Mouse (Mus musculus) Muller cell, postnatal 12 days (primary cell): ENCODE measurements around the gene Crtam.

Source experiments
- DNase-seq: peaks from one replicate; pipeline ENCODE4 v3.0.0-alpha.2; 2015; ENCODE audit errors: inconsistent ontology term

Crtam gene

DNA sequence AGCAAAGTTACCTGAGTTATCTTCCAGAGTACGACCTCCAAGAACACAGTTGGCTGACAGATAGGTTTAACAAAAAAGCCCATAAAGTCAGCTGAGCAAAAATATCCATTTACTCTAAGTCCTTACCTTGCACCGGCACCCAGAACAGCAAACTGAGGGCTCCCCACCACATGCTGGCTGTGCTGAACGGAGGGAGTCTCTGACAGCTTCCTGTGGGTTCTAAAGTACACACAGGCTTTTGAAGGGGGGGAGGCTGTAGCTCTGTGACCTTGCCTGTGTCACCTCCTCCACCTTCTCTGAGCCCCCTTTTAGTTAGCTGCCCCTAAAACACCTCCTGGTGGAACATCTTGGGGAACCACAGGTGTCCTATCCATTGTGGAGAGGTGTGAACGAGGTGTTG, at the start of gene Crtam:
Gene Crtam, minus strand, starts transcription at position 214 of the 400 bp plus-strand sequence.
- DNase-seq: no peak

DNA sequence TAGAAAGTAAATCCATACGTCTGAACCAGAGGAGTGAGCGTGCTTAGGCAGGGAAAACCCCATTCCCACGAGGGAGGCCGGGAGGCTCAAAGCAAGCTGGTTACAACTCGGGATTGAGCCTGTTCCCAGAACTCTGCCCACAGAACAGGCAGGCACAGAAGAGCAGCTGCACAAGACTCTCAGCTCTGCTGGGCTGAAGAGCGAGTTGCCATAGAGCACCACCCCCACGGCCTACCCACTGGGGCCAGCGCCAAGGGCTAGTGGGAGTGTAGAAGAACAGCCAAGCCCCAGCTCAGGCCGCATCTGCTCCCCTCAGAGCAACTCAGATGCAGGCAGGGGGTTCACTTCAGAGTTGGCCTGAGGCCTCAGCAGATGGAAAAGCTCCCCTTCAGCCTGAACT, 49.7 kb upstream of the Crtam start:
- peak; percentile 80 for DNase-seq

DNA sequence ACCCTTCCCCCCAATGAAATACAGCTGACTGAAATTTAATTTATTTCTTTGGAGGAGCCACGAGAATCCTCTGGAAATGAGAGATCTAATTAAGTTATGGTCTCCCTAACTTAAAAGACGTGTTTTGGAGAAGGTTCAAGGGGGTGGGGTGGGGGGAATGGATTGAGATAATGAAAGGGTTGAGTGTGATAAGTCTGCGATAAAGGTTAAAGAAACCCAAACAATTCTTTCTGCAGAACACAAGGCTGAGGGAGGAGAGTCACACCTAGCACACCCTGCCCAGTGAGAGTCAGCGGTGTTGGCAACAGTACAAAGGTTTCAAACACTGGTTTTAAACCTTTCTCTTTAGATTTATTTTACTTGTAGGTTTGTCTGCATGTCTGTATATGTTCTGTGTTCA, 49.0 kb upstream of the Crtam start:
- no peak for DNase-seq

DNA sequence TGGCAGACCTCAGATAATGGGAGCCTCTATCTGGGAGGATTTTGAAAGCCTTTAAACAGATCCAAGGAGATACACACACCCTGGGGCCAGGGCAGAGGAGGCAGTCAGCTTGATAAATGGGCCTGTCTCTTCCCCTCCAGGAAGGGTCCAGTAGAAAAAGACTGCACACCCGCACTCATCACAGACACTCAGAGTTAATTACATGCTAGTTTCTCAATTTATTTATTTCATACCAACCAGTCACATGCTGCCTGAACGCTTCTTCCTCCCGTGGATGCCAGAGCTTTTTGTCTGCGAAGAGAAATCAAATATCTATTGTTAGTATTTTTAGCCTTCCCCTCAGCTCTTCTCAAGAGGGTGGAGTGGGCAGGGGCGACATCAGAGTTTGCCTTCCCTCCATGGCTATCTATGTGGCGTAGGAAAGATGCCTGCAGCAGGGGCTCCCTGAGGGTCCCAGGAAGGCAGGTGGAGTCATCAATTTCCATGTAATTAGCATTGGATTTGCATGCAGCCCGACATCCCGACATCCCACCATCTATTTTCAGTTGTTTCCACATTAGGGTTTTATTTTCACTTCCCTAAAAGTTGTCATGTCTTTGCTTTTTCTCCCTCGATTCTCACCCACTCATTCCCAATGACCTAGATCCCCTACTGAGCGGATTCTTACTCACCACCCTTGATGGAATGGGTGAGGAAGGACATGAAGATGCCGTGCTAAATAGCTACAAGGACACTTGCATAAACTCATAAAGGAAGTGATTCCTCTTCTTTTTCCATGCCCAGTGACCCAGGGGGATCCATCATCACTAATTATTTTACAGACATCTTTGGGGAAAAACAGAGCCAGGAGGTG, 46.9 kb upstream of the Crtam start:
- DNase-seq: no peak

DNA sequence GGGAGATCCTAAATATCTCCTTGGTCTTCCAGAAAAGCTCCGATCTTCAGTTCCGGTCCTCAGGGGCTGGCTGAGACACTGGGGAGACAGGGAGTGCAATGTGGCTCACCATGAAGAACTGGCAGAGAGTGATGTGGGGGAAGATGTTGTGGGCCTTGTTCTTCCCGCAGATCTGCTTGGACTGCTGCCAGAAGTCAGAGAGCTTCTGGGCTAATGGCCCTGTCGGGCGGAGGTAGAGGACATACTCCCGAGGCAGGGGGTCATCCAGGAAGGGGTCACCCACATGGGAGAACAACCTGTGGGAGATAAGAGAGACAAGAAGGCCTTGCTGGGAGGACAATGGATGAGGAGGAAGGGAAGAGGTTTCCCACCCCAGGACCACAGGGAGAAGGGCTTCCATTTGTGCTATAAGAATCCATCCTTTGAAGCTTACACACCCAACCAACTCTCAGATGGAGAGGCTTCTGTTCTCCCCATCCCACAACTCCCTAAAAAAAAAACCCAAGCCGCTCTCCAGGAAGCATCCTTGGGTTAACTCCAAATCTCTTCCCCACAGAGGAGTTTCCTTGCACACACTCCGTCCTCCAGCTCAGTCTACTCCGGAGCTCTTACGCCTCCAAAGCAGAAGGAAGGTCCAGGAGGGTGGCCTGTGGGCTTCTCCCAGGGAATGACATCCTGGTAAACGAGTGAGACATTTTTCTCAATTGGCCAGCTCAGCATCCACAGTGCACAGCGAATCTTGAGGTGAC, 46.1 kb upstream of the Crtam start:
- no peak for DNase-seq

DNA sequence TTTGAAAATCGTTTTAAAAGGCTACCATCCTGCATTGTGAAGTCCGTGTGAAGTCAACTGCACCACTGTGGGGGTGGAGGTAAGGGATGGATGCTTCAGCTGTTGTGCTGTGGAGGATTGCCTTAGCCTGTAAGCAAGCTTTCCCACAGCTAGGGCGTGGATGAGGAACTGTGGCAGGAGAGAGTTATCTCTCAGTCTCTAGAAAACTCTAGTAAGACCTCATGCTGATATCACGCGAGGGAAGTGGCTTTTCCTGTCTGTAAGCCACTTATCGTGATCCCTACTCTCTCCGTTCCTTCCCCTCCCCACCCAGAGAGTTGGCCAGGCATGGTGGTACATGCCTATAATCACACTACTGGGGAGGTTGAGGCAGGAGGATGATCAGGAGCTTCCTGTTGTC, 44.9 kb upstream of the Crtam start:
- no peak for DNase-seq

DNA sequence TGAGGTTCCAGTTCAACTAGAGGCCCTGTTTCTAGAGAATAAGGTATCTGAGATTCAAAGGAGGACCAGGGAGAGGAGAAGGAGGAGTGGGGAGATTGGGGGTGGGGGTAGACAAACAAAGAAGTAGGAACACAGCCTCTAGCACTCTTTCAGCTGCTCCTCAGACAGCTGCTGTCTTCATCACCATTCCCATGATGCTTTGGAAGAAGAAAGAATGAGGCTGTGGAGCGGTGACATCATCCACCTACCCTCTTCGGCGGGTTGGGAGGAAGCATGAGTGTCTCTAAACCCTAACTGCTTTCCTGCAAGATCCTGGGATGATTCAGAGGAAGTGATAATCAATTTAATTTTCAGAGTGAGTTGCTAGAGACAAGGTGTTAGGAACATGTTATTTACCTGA, 44.4 kb upstream of the Crtam start:
- DNase-seq: no peak

DNA sequence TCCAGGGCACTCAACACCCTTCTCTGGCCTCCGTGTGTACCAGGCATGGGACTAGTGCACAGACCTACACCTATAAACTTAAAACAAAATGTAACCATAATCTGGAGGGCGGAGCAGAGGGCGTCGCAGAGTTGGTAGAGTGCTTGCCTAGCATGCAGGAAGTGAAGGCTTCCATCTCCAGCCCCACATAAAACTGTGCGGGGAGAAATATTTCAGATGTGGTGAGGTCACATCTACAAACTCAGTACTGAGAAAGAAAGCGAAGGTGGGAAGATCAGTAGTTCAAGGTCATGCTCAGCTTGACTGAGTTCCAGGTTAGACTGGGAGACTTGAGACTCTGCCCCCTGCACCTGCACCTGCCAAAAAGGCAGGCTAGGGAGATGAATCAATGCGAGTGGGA, 43.8 kb upstream of the Crtam start:
- no peak for DNase-seq

DNA sequence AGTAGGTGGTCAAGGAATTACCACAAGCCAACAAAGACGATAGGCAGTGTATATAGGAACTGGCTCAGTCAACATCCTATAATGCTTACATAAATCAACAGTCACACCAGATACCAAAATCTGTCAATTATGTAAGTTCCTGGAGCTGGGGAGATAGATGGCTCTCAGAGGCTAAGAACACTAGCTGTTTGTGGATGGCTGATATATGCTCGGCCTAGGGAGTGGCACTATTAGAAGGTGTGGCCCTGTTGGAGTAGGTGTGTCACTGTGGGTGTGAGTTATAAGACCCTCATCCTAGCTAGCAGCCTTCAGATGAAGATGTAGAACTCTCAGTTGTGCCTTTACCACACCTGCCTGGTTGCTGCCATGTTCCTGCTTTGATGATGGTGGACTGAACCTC, 43.2 kb upstream of the Crtam start:
- no peak for DNase-seq

DNA sequence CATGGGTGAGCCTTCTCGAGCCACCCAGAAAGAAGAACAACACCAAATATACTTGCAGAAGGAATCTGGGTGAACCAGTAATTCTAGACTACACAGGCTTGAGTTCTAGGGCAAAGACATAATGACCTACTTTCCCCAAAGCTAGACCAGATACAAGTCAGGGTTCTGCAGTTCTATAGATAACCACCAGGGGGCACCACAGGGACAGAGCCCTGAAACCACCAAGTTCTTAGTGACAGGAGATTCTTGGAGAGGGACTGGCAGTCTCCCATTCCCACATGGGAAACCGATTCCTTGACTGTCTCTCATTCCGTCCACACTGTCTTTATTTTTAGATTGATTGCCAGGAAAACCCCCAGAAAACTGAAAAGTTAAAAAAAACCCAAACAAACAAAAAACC, 40.2 kb upstream of the Crtam start:
- DNase-seq: peak; percentile 75

DNA sequence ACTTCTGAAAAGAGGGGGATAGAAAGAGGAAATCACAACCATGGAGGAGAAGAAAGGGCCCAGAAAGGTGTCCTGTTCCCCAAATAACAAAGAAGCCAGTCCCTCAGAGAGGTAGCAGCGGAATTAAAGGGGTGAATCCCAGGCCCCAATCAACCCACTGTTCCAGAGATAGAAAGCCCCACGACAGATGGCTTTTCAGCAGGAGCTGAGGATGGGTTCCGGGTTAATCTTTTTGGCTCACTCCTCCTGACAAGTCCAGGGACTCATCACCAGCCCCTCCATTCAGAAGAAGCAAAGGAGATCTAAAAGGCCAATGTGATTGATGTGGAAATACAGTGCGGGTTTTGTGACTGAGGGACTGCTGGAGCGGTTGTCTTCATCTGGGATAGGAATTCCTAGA, 39.2 kb upstream of the Crtam start:
- no peak for DNase-seq

DNA sequence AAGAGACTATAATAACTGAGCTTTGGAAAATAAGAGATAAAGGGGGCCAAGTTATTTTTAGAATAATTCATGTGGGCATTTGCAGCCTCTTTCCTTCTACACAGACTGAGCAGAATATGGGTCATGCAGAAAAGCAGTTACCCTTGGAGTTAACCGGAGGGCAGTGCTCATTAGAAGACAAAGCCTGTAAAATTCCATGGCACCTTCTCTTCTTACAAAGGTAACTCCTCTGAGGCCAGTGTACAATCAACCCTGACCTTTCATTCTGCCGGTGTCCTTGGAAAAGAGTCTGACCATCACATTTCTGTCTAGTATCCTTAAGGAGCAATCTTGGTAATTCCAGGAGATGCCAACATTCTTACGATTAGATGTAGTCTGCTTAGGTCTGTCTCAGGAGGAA, 37.0 kb upstream of the Crtam start:
- no peak for DNase-seq

DNA sequence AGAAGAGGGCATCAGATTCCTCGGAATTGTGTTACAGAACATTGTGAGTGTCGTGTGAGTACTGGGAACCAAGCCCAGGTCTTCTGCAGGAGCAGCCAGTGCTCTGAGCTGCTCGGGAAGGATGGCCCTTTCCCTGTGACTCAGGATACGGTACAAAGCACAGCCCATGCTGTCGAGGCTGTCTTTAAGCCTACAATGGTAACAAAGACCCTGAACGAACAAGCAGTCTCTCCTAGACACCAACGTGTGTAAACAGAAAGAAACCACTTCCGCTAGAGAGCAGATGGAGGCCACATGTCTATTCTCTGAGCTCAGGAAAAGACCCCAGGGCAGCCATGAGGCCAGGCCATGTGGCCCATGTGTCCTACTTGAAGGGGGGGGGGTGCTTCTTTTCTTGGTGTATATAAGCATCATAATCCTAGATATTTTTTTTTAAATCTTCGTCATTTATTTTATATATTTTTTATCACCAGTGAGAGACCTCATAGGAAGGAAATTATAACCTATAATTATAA, 33.8 kb upstream of the Crtam start:
- no peak for DNase-seq

DNA sequence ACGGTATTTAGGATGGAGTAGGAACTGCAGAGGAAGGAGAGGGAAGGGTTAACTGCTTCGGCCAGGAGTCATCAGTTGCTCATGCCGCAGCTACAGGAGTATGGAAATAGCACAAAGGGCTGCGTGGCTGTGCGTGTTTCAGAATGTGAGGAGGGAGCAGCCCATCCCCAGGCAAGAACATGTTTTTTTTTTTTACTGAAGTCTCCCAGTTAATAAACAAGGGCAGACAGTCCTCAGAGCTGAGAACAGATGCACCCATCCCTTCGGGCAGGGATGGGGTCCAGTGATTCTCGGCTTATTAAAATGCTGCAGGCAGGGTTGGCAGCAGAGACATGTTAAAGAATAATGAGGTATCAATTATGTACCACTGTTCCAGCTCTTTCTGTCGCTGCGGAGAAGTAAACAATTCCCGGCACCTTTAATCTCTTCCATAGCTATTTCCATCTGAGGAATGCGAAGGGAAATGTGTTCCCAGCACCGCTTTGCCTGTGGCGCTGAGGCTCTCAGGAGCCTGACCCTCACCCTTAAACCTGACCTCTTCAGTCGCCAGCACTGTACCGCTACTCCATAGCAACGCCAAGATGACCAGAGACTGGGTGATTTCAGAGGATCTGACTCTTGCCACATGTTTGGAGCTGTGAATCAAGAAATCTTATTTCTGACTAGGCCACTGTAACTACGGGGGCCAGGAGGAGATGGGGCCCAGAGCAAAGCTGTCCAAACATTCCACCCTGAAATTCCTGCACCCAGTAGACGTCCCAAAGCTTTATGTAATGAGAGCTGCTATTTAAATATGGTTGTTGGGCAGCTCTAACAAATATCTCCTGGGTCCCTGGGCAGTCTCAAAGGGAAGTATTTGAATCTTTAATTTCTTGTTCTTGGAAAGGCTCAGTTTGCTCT, 27.4 kb upstream of the Crtam start:
- no peak for DNase-seq

DNA sequence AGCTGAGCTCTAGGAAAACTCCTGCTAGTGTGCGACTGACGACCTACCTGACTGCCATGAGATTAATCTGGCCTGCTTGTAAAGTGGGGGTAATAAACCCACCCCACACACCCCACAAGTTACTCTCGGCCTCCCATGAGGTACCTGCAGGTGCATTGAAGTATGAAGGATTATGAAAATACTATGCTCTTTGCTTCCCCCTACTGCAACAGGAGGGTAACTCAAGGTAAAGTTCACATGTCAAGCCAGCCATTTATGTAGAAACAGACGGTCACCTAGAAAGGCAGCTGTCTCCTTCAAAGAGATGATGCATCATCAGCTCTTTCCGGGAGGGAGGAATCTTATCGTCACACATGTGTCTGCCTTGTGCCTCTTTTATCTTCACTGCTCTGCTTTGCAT, 25.4 kb upstream of the Crtam start:
- no peak for DNase-seq

DNA sequence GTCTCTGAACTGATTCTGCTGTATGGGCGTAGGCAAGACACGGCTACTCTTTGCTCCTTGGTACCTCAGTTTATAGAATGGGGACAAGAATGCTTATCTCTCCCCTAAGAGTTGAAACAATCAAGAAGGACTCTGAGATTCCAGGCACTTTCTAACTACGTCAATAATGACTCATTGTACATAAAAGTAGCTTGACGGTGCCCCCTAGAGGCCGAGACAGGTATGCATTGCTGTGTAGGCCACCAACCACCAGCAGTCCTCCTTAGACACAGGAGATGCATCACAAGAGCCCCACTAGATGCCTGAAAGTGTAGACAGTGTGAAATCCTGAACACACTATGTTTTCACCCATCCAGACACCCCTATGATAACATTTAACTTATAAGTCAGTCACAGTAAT, 24.0 kb upstream of the Crtam start:
- DNase-seq: no peak

DNA sequence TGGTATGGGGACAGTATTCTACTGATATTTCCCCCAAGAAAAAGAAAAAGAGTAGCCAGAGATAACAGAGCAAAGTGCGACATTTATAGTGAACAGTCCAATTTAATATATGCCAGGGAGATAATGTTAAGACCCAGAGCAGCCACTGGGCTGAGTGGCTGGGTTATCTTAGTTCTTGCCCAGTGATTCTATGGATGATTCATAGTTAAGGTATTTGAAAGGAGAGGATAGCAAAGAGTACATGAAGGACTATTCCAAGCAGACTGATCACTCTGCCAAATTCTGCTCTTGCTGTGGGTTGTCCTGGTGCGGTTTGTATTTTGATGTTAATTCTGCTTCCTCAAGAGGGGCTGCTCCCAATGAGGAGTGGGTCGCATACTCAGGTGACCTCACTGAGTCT, 17.3 kb upstream of the Crtam start:
- DNase-seq: peak; percentile 35

DNA sequence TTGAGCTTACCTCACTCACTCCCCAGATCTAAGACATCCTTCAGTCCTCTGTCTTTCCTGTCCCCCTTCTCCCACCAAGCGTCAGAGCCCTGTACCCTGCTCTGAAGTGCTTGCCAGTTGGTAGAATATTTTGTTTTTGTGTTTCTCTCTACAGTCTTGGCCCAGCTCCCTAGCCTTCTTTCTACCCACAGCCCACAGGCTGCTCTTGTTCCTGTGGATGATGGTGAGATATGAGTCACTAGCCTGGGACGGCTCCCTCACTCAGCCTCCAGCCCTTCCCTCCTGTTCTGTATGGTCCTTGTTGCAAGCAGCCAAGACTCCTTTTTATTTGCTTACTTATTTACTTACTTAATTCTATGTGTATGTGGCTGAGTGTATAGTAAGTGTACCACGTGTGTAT, 16.1 kb upstream of the Crtam start:
- DNase-seq: peak; percentile 66

DNA sequence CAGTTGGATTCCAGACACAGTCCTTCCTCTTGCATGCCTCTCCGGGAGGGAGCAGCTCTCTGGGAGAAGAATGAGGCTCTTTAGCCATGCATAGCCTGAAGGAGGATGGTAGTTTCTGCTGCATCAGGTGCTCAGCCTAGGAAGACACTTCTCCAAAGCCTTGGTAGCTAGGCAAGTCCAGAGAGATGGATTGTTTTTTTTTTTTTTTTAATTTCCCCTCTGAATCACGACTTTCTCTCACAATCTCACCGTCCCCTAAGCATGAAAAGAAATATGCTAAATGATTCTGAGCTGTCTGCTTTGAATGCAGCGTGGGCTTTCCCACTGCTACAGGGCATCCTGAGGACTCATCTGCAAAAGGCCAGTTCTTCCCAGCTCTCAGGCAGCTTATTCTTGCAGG, 10.1 kb upstream of the Crtam start:
- DNase-seq: no peak

DNA sequence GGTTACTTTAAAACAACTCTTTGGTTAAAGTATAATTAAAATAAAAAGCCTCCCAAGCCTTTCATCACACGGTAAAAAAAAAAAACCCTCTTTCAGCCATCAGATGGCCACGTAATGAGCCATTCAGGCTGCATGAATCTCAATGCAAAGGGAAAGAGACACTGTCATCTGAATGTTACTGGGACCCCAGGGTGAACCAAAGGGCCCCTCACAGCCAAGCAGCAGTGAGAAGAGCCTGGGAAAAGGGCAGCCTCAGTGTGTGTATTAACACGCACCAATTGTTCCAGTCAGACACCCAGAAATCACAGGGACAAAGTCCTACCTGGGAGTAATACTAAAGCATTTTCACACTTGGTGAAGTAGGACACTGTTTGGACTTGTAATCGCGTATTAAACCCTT, 8.0 kb upstream of the Crtam start:
- DNase-seq: no peak

DNA sequence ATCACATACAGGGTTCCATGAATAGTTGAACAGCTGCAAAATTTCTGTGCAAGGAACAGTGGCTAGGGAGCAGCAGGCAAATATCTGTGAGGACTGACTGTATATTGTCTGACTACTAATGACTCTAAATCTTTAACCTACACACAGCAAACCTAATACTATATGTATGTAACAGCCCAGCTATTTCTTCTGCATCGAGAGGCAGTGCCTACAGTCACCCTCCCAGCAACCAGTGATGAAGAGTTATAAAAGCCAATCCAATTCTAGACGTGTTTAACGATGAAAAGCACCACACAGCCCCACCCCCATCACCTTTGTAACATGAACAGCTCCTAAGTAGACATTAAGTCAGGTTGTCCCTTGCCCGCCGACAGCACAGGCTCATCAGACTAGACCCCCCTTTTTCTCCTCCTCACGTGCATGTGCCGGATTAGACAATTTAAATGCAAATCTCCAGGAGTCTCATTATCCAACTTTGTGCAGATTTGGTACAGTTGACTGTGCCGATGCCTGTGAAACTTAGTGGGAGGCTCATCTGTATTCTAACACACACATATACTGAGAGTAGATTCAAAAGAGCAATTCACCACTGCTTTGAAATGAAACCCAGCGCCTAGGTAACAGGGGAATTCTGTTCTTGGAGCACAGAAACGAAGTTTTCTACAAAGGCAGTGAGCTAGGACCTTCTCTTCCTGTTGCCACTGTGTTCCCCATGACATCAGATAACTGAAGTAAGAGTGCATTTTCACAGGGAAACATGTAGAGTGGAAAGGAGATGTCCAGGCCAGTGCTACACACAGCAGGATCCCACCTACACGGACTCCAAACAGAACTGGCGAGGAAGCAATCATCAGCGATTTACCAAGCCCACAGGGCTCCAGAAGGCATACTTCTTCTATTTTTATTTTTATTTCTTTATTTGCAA, 7.3 kb upstream of the Crtam start:
- DNase-seq: no peak
